Mouse (Mus musculus): Measurements from ENCODE around the gene Gm12216.

GRCm38 (mm10) chr11:53890225-53890624 lies 31.2 kb upstream of the Gm12216 start:
- no peak for TF ChIP-seq CTCF (IDR thresholded peaks at IDR 0.05; ENCODE audit: extremely low read depth, insufficient read depth, low read length)
- TF ChIP-seq POLR2A (IDR thresholded peaks at IDR 0.05; ENCODE audit: extremely low read depth, insufficient read depth, low read length), result no peak
